Mouse (Mus musculus) megakaryocyte, embryonic 14.5 days (primary cell): Measurements from ENCODE around the gene Rmnd5b.

Experiments used
- FLI1 ChIP-seq: IDR thresholded peaks from 2 replicates; pipeline ENCODE4 v1.6.1; 2012; ENCODE audit warnings: low read length, inconsistent platforms, mixed read lengths
- GATA1 ChIP-seq: IDR thresholded peaks from 3 replicates; pipeline ENCODE4 v1.6.1; 2012; ENCODE audit warnings: mixed read lengths, low read length, inconsistent platforms, borderline replicate concordance

GRCm38 (mm10) chr11:51582713-51583112, 53.0 kb downstream of the Rmnd5b start:
- no peak for TF ChIP-seq FLI1
- no peak for TF ChIP-seq GATA1
